Mouse (Mus musculus) limb, embryonic 14.5 days (tissue): ENCODE data around the gene Ispd. TPM values are rescaled to one million over a fixed set of nuclear protein-coding genes. Genes with fewer than 3 reads are reported as not detected.
A peak's percentile ranks its signal among the peaks of the same experiment; 100 is the strongest.

Experiments used
- ATAC-seq: fragments of 200-750 bp; cut with Nextera tagmentation; 2 replicates; pipeline ENCODE4 v1.8.0; 2017; ENCODE audit warnings: low read depth, moderate number of reproducible peaks, moderate TSS enrichment; ENCODE audit not compliant: low FRiP score
- DNase-seq: peaks from one replicate; pipeline ENCODE4 v3.0.0-alpha.2; 2015; ENCODE audit warnings: low spot score
- H3K27ac ChIP-seq: fragments of 300-500 bp; sonication (generic); replicated peaks from 2 replicates; pipeline ENCODE4 v1.5.1; 2014; ENCODE audit warnings: low read depth, mild to moderate bottlenecking, low read length, moderate library complexity, mixed read lengths
- H3K27me3 ChIP-seq: fragments of 300-500 bp; sonication (generic); 2 replicates; pipeline ENCODE4 v1.6.1; 2014; ENCODE audit warnings: low read length, mixed read lengths; ENCODE audit not compliant: control insufficient read depth, insufficient read depth
- H3K36me3 ChIP-seq: fragments of 300-500 bp; sonication (generic); 2 replicates; pipeline ENCODE4 v1.6.1; 2014; ENCODE audit warnings: mild to moderate bottlenecking, low read length, moderate library complexity, mixed read lengths; ENCODE audit not compliant: control insufficient read depth, insufficient read depth
- H3K4me1 ChIP-seq: fragments of 300-500 bp; sonication (generic); 2 replicates; pipeline ENCODE4 v1.6.1; 2014; ENCODE audit warnings: antibody characterized with exemption, low read length, mixed read lengths; ENCODE audit not compliant: control insufficient read depth, insufficient read depth
- H3K4me2 ChIP-seq: fragments of 300-500 bp; sonication (generic); replicated peaks from 2 replicates; pipeline ENCODE4 v1.6.1; 2014; ENCODE audit warnings: low read depth, mild to moderate bottlenecking, low read length, moderate library complexity; ENCODE audit not compliant: severe bottlenecking
- H3K4me3 ChIP-seq: fragments of 300-500 bp; sonication (generic); replicated peaks from 2 replicates; pipeline ENCODE4 v1.5.1; 2014; ENCODE audit warnings: low read length
- H3K9ac ChIP-seq: fragments of 300-500 bp; sonication (generic); 2 replicates; pipeline ENCODE4 v1.6.1; 2014; ENCODE audit warnings: mild to moderate bottlenecking, low read depth, low read length, moderate library complexity; ENCODE audit not compliant: severe bottlenecking
- H3K9me3 ChIP-seq: fragments of 300-500 bp; sonication (generic); 2 replicates; pipeline ENCODE4 v1.6.1; 2016; ENCODE audit warnings: low read length; ENCODE audit not compliant: control insufficient read depth
- POLR2A ChIP-seq: fragments of 200-500 bp; IDR thresholded peaks from 2 replicates; pipeline ENCODE4 v1.8.0; 2012; ENCODE audit warnings: inconsistent platforms, mild to moderate bottlenecking, moderate library complexity, borderline replicate concordance; ENCODE audit not compliant: insufficient read depth, insufficient read length; ENCODE audit errors: extremely low read depth
- WGBS: fragments of 180-500 bp; shearing (Covaris S2); extraction: QIAGEN DNeasy Blood & Tissue Kit; methylation state at CpG from one replicate; pipeline ENCODE4 v1.1.7; 2014; 5-methylcytosine and 5-hydroxymethylcytosine counted together
- polyA plus RNA-seq, 2 experiments: library from polyadenylated mRNA; depleted of rRNA in 1 of 2; stranded (reverse) in 1 of 2; unstranded in 1 of 2; fragments of >200 nt; fragmentation: Nextera tagmentation in 1 of 2; extraction: Ambion mirVana in 1 of 2; gene quantifications; 2 replicates each; pipeline versions ENCODE4 v1.2.1 to v1.2.3; 2012 to 2014

Ispd gene
- polyA plus RNA-seq, 2 experiments: 3.0 to 9.6 TPM

DNA sequence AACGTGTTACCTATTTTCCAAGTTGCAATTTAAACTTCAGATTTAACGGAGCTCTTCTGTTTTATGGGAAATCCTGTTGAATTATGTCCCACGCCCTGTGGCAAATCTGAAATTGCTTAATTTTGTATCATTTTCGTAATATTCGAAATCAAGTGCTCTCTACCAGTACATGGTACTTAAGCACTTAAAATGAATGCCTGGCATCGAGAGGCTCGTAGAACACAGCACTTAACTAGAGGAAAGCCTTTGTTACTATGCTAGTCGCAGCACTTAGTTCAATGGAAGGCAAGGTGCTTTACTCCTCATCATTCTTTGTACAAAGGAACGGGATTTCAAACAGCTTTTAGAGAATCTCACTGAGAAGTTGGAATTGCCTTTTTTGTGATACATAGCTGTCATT, 168.2 kb downstream of the Ispd start:
- Histone ChIP-seq H3K36me3 (no peaks in the 10 kb centered on the region), H3K4me2 (no peak overlapping the region), H3K27me3 (no peaks in the 10 kb centered on the region), H3K9me3 (no peaks in the 10 kb centered on the region), H3K9ac (no peak overlapping the region), H3K27ac (no peak overlapping the region), H3K4me3 (no peak overlapping the region), H3K4me1 (no peaks in the 10 kb centered on the region)
- TF ChIP-seq POLR2A: no peak
- ATAC-seq (no peak), DNase-seq (no peak)
- 73% methylated on average over 9 of the region's 9 CpGs for WGBS

DNA sequence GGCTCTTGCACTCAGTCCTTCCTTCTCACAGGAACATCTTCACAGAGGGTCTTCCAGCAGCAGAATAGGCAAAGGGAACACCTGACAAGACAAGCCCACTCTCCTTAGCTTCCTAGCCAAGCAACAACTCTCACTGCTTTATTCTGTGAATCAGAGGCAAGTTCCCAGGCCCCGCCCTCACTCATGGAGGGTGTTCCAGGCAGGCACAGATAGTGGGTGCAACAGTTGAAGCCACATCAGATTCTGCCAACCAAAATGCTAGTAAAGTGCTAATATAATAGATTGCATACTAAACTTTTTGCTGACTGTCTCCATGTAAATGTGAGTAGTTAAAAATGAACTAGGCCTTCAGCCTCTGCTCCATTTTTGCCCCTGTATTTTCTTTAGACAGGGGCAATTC, 173.4 kb downstream of the Ispd start:
- H3K4me1 ChIP-seq: no peaks in the 10 kb centered on the region
- no peak overlapping the region for H3K4me2 ChIP-seq
- H3K36me3 ChIP-seq: no peaks in the 10 kb centered on the region
- no peaks in the 10 kb centered on the region for H3K9me3 ChIP-seq
- ATAC-seq: no peak
- no peak overlapping the region for H3K9ac ChIP-seq
- H3K27me3 ChIP-seq: no peaks in the 10 kb centered on the region
- no peak overlapping the region for H3K4me3 ChIP-seq
- DNase-seq: no peak
- no peak overlapping the region for H3K27ac ChIP-seq
- WGBS: 100% methylated on average over 1 of the region's 1 CpGs
- no peak for TF ChIP-seq POLR2A

DNA sequence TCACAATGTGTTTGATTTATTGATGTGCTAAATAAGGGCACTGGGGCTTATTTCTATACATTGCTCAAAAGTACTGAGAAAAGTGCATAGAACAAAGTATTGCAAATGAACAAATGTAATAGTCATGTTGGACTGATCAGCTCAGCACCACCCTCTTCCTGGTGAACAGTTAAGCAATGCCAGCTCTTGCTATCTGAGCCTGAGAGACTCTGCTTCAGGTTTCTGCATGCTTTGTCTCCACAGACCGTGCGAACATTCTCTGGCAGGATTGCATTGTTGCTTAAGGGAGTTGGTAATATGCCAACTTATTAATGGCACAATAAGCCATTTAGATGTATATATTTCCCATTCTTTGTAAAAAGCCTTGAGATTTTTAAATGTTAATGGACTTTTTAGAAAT, 182.9 kb downstream of the Ispd start:
- ATAC-seq: no peak
- DNase-seq: peak; percentile 27
- no peaks in the 10 kb centered on the region for H3K27me3 ChIP-seq

DNA sequence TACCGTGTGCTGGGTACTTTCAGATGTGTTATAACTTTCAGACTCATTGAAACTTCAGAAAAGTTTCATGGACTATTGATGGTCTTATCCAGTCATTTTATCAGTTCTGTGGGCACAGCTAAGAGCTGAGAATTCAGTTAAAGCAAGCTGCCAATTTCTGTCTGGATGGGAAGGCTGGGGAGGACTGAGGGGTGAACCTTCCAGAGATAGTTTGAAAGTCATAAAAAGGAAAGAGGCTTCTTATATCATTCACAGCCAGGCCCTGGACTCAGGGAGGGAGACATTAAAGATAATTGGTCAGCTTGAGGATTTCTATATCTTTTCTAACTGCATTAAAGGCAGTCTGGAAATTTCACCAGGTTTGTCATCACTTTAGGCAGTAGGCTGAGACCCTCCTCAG, 185.7 kb downstream of the Ispd start:
- Histone ChIP-seq H3K9ac (no peak overlapping the region), H3K4me3 (no peak overlapping the region), H3K4me2 (no peak overlapping the region), H3K27me3 (no peaks in the 10 kb centered on the region), H3K36me3 (no peaks in the 10 kb centered on the region), H3K9me3 (no peaks in the 10 kb centered on the region), H3K4me1 (no peaks in the 10 kb centered on the region), H3K27ac (no peak overlapping the region)
- ATAC-seq (no peak), DNase-seq (no peak)
- WGBS: 85% methylated on average over 1 of the region's 1 CpGs
- no peak for TF ChIP-seq POLR2A

More for the DNA sequence above, 182.9 kb downstream of the Ispd start:
- Histone ChIP-seq H3K9me3 (no peaks in the 10 kb centered on the region), H3K4me1 (no peaks in the 10 kb centered on the region), H3K9ac (no peak overlapping the region), H3K4me2 (no peak overlapping the region), H3K27ac (no peak overlapping the region), H3K36me3 (no peaks in the 10 kb centered on the region), H3K4me3 (no peak overlapping the region)
- no peak for TF ChIP-seq POLR2A
- 48% methylated on average over 2 of the region's 2 CpGs for WGBS

DNA sequence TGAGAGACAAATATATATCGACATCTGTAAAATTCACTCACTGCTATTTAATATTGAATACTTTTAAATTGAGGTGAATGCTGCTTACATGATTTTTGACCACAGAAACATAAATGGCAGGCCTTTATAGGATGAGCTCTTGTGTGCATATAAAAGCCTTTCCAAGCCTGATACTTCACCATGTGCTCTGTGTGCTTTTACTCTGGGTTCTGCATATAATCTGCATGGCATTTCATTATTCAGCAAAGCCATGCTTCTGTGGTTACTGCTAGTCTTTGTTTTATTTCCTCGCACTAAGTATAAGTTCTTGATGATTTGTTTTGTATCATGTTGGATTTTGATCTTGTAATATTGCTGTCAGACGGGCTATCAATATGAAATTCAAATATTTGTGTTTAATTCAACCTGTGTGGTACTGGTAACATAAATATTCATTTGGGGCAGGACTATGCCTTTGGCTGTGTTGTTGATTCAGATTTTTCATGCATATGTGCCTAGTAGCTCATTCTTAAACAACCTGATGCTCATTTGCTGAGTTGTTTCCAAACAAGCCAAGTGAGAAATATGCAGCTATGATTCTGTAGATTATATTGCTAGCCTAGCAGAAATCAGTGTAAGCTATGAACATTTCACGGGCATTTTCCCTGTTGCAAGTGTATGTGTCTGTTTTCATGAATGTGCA, 189.3 kb downstream of the Ispd start:
- 91% methylated on average over 4 of the region's 4 CpGs for WGBS
- H3K36me3 ChIP-seq: no peaks in the 10 kb centered on the region

More for the DNA sequence above, 189.3 kb downstream of the Ispd start:
- H3K9me3 ChIP-seq: no peaks in the 10 kb centered on the region
- no peak for ATAC-seq
- no peak overlapping the region for H3K9ac ChIP-seq
- no peak overlapping the region for H3K4me3 ChIP-seq
- H3K27ac ChIP-seq: no peak overlapping the region
- no peak for TF ChIP-seq POLR2A
- H3K4me2 ChIP-seq: no peak overlapping the region
- no peak for DNase-seq
- H3K27me3 ChIP-seq: no peaks in the 10 kb centered on the region
- no peaks in the 10 kb centered on the region for H3K4me1 ChIP-seq
